Mouse (Mus musculus): ENCODE data around the gene Ppm1h.
"Not testable (repeated sequence)": the region's sequence is repeated elsewhere in the genome, so short reads cannot be mapped to it uniquely, and the experiment has no call there.

Ppm1h gene

DNA sequence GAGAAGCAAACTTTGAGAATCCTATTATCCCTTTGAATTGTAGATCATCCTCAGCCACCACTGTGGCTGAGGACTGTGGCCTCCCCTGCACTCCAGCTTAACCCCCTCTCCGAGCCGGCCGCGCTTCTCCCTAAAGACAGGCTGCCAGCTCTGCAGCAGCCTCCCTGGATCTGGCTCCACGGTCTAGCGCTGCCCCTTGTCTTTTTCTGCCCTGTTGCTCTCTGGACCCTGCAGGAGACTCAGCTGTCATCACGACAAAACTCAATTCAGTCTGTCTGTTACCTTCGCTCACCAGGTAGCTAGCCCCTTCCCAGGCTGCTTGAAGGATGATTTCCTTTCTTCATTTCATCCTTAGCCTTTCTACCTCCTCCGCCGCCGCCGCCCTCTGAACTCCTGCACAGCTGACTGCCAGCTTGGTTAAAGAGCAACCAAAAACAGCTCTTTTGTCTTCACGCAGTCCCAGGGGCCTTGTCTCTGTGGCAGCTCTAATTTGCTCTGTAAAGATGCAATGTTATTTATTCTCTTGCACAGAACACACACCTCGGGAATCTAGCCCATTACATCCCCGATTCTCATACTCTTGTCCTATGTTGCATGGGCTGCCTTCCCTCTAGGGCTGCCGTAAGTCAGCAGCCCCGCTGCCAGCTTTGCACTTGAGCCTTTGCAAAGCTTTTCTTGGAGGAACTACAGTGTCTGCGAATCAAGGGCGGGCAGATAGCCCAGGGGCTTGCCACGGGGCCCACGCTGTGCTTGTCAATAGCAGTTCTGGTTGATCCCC is 285.1 kb downstream of the Ppm1h start:
- in situ Hi-C loops (cut with MboI, MseI): loop anchor here (5.0 kb wide), 1 partner anchor 76 kb away; no protein-coding TSS in a partner anchor

DNA sequence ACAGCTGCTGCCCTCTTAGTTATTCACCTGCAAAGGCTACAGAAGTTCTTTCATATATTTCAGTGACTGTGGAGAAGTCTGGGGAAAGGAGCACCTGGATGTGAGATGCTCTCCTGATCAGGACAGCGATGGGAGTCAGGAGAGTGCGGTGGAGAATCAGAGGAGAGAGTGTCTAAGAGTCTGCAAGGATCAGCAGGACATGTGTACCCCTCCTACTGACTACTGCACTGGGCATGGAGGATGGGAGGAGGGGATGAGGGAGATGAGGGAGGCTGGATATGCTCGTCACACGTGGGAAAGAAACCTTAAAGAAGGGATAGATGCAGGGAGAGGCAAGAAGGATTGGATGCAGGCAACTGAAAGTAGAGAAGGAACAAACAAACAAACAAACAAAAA is 285.7 kb downstream of the Ppm1h start:
- in situ Hi-C loops (cut with MboI, MseI): loop anchor here (5.0 kb wide), 1 partner anchor 77 kb away; no protein-coding TSS in a partner anchor

DNA sequence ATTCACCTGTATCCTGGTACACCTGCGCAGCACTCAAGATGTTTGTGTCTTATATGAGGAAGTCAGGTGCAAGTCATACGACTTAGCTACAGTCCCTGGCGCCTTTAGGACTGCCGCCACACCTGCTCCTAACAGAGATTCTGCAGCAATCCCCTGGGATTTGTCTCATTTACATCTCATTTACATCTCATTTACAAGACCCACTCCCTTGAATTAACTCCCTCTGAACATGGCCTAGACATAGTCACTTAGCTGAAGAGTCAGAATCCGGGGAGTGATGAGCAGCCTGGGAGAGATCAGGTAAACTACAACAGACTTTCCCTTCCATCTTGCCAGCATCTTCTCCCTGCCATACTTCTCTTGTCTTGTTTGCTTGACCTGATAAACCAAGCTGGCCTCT is 287.1 kb downstream of the Ppm1h start:
- in situ Hi-C loops (cut with MboI, MseI): not testable (repeated sequence)

DNA sequence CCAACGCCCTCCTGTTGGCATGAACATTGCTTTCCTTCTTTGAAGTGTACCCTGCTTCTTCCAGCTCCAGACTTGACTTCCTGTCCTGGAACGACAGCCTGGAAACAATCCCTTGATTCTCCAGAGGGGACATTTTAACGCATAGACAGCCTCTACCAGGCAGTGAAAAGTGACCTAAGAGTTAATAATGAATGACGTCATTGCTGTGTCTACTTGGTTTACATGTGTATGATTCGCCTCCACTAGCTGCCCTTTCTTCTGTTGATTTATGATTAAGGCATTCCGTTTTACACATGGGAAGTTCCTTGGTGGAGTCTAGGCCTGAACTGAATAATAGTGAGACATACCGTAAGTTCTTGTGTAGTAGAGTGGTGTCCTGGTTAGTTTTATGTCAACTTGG is 287.9 kb downstream of the Ppm1h start:
- in situ Hi-C loops (cut with MboI, MseI): no loop called here

DNA sequence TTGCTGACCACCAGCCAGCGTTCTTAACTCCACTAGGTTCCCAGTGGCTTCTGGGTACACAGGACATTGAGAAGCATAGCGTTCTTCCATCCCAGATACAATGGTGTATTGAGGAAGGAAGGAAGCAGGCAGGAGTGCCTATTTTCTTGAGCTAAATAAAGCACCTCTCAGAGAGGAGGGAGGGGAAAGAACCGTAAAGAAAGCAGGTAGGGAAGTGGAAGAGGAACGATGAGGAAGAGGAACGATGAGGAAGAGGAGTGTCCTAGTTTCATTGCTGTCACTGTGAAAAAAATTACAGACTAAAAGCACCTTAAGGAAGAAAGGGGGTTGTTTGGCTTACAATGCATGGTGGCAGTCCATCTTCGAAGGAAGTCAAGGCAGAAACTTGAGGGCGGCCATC is 291.6 kb downstream of the Ppm1h start:
- in situ Hi-C loops (cut with MboI, MseI): no loop called here

DNA sequence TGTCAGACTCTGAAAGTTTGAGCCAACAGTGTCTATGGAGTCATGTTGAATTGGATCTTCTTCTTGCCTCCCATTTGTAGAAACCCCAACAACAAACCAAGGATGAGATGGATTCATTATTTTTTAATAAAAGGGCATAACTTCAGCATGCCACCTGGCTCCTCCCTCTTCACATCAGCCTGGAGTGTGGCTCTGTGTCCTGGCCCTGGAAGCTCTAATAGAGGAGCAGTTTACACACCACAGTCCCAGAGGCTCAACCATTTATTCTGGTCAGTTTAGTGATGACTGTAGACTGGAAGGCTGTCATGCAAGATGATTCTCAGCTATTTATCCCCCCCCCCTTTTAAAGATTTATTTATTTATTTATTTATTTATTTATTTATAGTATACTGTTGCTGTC is 294.7 kb downstream of the Ppm1h start:
- in situ Hi-C loops (cut with MboI, MseI): no loop called here

DNA sequence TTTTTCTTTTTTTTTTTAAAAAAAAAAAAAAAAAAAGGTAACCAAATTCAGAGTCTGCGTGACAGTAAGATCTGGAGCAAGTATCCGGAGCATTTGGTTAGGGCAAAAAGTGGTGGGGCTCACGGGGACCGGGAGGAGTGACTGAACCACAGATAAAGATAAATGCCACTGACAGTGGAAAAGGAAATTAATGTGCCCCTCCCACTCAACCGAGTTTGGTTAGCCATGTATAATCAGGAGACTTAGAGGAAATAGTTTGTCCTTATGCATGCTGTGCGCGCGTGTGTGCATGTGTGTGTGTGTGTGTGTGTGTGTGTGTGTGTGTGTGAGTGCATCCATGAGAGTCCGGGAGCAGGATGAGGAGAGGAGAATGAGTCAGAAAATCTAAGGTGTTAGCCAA is 297.5 kb downstream of the Ppm1h start:
- in situ Hi-C loops (cut with MboI, MseI): no loop called here

DNA sequence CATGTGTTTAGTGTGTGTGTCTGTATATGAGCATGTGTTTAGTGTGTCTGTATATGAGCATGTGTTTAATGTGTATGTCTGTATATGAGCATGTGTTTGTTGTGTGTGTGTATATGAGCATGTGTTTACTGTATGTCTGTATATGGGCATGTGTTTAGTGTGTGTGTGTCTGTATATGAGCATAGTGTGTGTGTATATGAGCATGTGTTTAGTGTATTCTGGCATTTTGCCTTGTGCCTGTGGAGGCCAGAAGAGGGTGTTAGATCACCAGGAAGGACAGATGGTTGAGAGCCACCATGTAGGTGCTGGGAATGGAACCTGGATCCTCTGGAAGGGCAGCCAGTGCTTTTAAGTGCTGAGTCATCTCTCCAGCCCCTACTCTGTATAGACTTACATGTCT is 300.8 kb downstream of the Ppm1h start:
- in situ Hi-C loops (cut with MboI, MseI): no loop called here

DNA sequence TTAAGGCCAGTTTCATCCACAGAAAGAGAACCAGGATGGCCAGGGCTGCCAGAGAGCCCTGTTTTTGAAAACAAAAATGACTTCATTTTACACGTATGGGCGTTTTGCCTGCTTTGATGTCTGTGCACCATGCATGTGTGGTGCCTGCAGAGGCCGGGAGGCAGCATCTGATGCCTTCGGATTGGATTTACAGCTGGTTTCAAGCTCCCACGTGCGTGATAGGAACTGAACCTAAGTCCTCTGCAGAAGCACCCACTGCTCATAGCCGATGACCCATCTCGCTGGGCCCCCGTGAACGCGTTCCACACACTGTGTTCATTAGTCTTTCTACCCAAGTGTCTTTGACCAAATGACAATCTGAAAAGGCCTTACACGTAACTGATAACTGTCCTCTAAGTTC is 301.6 kb downstream of the Ppm1h start:
- in situ Hi-C loops (cut with MboI, MseI): no loop called here

DNA sequence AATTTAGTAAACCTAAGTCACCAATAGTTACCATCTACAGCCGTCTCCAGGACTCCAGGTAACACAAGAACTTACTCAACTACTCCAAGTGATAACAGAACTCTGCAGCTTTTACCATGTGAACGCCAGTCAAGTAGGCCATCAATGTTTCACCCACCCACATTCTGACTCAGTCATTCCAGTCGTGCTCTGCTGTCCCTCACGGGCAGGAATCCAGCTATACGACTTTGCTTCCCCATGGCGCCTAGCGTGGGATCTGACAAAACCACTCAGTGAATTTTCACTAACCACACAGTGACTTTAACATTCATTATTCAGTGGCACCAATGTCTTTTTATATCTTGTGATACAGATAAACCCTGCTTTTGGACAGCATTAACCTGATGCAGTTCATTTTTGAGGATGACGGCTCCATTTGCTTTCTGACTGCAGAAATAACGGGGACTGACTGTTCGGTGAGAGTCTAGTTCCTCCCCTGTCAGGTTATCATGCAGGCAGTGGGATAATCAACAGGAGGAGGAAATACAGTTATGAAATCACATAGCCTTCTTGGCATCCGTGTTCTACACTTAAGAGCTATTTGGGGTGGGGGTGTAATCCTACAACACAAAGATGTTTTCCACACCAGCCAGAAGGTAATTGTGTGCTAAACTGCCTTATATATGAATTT is 304.5 kb downstream of the Ppm1h start:
- in situ Hi-C loops (cut with MboI, MseI): no loop called here

DNA sequence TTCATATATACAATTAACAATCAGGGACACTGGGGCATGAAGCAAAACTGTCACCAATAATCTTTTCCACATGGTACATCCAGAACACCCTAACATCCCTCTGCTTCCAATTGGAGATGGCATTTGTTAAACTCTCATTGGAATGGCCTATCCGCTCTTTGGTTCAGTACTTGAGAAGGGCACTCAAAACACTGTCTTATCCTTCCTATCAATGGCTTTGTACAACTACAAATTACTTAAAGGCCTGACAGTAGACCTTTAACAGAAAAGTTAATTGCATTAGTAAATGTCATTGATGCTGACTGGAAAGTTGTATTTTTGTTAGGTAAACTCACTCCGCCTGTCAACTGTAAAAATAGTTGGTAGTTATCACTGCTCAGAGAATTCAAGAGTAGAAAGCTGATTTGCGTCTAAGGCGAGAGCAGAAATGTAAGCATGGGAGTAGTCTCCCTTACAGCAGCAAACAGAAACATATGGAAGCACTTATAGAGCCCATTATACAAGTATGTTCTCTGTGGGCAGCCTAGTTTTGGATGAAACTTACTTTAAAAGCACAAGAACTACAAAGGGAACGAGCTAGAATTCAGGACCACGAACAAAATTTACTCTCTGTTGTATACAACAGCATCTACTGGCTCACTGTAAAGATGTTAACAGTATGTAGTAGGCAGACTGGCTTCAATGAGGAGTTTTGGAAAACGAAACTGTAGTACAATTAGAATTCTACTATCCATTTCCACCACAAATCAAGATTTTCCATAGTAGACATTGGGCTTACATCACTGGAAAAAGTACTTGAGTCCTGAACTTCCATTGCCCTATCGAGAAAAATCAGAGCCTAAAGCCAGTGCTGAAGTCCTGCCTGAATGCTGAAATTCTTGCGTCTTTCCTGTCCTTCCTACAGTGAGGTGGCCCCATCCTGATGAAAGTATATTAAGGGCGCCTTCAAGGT is 305.3 kb downstream of the Ppm1h start:
- in situ Hi-C loops (cut with MboI, MseI): no loop called here

DNA sequence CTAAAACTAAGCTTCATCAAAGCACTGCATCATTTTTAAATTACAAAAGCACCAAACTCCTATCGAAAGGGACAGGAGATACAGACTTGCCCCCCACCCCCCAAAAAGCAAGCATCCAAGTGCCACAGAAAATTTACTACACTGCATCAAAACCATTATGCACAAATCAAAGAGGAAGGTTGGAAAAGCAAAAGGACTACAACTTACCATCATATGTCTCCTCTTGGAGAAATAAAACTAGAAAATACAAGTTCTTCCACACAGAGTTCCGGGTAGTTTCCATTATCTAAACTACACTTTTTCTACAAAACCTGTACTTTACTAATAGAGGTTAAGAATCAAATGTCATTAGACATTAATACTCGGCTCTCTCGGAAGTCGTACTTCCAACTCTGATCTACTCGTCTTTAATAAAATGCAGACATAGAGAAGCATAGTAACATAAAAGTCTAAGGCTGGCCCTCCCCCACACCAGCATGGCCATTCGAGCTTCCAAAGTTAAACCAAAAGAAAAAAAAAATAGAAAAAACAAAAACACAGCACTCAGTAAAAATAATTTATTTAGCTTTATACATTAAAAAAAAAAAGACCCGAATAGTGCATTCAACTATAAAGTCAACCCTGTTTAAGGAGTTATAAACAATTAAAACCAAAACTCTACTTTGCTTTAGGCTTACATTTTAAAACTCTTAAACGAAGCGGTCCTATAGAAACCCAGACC is 306.1 kb downstream of the Ppm1h start:
- in situ Hi-C loops (cut with MboI, MseI): no loop called here

DNA sequence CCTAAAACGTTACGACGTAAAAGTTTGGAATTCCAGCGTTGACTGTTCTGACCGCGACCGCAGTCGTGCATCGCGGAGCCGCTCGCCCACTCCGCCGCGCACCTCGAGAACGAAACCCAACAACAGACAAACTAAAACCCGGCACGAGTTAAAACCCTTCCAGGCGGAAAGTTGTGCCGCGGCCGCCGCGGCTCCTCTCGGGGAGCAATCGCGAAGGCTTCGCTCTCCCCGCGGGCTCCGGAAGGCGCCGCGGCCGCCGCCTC is 306.6 kb downstream of the Ppm1h start:
- in situ Hi-C loops (cut with MboI, MseI): no loop called here

DNA sequence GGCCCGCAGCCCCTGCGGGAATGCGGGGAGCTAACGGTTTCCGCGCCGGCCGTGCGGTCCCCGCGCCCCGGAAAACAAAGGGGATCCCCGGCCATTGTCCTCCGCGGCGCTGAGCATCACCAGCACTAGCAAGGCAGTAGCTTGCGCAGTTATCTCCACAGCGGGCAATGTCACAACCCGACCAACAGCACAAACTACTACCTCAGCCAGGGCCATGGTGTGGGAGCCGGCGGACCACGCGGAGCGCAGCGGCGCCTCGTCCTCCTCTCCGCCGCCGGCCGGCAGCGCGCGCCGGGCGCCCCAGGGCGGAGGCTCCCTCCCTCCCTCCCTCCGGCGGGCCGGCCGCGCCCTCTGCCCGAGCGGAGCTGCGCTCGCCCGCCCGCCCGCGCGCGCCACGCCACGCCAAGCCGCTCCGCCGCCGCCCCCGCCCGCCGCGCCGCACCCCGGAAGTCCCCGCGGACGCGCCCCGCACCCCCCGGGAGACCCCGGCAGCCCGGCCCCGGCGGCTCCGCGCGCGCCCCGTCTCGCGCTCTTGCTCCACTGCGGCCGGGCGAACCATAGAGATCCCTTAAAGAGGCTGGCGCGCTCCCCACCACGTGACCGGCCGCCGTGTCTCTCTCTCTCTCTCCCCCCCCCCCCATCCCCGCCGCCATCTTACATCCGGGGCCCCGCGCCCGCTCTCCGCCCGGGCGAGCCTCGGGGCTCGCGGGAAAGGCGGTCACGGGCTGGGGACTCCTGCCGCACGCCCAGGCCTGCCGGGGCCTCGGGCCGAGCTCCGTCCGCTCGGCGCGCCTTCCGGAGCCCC is 307.2 kb downstream of the Ppm1h start:
- in situ Hi-C loops (cut with MboI, MseI): no loop called here

DNA sequence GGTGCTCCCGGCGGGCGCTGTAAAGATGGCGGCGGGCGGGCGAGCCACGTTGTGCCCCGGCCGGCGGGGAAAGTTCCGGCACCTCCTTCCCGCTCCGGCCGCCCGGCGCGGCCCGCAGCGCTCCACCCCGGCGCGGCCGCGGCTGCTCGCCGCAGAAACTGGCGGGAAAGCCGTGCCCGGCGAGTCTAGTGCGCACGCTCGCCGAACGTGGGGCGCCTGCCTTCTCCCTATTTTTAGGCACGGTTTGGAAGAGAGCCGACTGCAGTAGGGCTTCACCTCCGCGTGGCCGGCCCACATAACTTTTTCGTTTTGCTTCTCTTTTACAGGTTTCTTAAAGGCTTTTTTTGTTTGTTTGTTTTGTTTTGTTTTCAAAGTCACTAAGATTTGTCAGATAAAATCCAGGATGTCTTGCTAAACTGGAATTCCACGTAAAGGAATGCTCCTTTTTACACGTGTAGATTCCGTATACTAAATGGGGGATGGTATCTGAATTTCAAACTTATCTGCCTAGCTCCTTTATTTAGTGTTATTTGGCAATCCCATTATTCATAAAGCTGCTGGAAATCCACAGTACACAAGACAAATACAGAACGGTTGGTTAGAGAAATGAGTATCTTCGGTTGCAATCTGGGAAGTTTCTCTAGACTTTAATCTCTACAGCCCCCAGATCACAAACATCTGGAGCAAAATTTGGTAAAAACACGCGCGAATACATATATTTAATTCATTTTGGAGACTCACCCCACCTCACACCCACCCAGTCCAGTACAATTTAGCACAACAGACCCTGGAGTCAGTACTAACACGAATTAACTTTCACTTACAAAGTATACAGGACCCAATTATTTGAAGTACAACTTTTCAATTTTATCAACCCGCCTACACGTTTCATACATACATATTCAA is 308.0 kb downstream of the Ppm1h start:
- in situ Hi-C loops (cut with MboI, MseI): no loop called here

DNA sequence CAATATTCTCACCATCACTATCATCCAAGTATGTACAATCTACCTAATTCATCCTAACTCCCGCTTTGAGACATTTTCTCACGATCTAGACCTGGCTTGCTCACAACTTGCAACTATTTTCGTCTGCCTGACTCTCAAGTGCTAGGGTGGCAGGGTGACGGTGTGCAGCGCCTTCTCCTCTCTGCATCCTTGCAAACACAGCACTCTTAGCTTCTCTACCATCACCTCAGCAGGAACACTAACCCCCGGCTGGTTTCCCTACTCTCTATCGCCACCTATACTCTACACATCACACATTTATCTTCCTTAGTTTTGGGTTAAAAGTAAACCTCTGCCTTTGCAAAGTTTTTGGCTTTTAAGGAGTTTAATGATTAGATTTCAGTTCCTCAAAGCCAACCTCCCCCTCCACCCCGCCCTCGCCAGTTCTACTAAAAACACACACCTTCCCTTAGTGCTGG is 309.1 kb downstream of the Ppm1h start:
- in situ Hi-C loops (cut with MboI, MseI): no loop called here

DNA sequence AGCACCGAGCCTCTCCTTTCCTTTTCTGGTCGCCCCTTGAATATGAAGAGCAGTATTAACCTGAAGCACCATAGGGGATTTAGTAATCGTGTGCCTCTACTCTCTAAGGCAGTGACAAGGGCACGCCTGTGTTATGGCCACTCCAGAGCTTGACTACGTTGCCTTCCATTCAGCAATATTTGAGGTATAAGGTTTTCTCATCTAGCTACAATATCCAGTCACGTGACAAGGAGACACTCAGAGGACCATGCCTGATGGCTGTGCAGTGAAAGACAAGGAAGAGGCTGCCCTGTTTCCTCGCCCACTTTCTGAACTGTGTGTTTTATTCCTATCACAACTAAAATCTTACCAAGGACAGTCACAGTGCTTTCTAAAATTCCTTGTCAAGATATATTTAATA is 309.8 kb downstream of the Ppm1h start:
- in situ Hi-C loops (cut with MboI, MseI): no loop called here

DNA sequence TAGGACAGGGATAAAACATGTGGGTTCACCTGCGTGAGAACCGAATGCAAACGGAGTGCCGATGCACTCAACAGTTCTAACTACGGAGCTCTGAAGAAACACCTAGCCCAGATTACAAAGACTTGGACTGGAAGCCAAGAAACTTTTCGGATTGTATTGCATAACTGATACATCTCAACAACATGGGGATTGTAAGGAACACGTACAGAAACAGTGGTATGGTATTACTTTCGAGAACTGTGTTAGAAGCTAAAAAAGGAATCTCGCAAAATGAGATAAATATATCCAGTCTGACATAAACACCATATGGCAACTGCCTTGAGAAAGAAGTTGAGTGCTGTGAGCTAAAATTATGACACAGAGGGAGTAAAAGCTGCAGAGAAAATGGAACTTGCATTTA is 311.4 kb downstream of the Ppm1h start:
- in situ Hi-C loops (cut with MboI, MseI): no loop called here

DNA sequence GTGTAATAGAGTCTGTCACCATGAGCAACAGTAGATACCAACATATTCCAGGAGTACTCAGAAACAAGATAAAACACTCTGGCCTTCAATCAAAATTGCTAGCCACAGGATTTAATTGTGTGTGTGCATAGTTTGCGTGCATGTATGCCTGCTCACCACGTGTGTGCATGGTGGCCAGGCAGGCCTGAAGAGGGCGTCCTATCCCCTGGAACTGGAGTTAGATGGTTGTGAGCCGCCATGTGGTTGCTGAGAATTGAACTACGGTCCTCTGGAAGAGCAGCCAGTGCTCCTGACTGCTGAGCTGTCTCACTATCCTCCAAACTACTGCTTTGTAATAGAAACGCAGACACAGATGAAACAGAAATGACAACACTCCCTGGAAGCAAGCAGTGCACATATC is 312.0 kb downstream of the Ppm1h start:
- in situ Hi-C loops (cut with MboI, MseI): no loop called here

DNA sequence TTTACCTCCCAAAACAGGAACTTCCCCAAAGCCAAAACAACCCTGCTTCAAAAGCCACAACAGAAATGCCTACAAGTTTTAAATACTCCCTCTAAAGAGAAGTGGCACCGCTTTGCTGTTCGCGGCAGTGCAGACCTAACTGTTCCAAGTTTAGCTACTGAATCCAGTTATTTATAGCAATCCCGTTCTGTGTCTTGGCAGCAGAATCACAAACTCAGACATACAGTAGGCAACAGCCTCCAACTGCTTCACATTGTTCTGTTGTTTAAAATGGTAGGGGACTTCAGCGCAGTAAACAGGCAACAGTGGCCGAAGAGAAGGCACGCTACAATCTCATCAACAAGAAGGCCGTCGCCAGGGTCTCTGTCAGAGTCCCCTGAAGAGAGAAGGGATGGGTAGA is 312.5 kb downstream of the Ppm1h start:
- in situ Hi-C loops (cut with MboI, MseI): no loop called here

Measured in T-helper 1 cell (primary cell).